Mouse (Mus musculus) midbrain, embryonic 14.5 days (tissue): ENCODE results near the gene Hebp2. TPM values are rescaled to one million over a fixed set of nuclear protein-coding genes. Genes with fewer than 3 reads are reported as not detected.

ENCODE experiments used
- ATAC-seq: fragments of 200-750 bp; cut with Nextera tagmentation; 2 replicates; pipeline ENCODE4 v1.8.0; 2017; ENCODE audit warnings: moderate number of reproducible peaks, moderate library complexity; ENCODE audit not compliant: low FRiP score, low TSS enrichment
- DNase-seq: peaks from one replicate; pipeline ENCODE4 v3.0.0-alpha.2; 2015
- H3K27ac ChIP-seq: fragments of 300-500 bp; sonication (generic); replicated peaks from 2 replicates; pipeline ENCODE4 v1.5.1; 2014; ENCODE audit warnings: mild to moderate bottlenecking, low read depth, low read length, moderate library complexity
- H3K27me3 ChIP-seq: fragments of 300-500 bp; sonication (generic); 2 replicates; pipeline ENCODE4 v1.6.1; 2014; ENCODE audit warnings: low read length, control low read depth, mixed read lengths; ENCODE audit not compliant: control insufficient read depth, insufficient read depth
- H3K36me3 ChIP-seq: fragments of 300-500 bp; sonication (generic); 2 replicates; pipeline ENCODE4 v1.6.1; 2014; ENCODE audit warnings: low read length, control low read depth; ENCODE audit not compliant: control insufficient read depth, insufficient read depth
- H3K4me1 ChIP-seq: fragments of 300-500 bp; sonication (generic); 2 replicates; pipeline ENCODE4 v1.6.1; 2014; ENCODE audit warnings: mild to moderate bottlenecking, antibody characterized with exemption, low read length, control low read depth; ENCODE audit not compliant: control insufficient read depth, insufficient read depth
- H3K4me2 ChIP-seq: fragments of 300-500 bp; sonication (generic); 2 replicates; pipeline ENCODE4 v1.6.1; 2014; ENCODE audit warnings: mild to moderate bottlenecking, low read length, moderate library complexity
- H3K4me3 ChIP-seq: fragments of 300-500 bp; sonication (generic); replicated peaks from 2 replicates; pipeline ENCODE4 v1.5.1; 2014; ENCODE audit warnings: low read depth, low read length
- H3K9ac ChIP-seq: fragments of 300-500 bp; sonication (generic); replicated peaks from 2 replicates; pipeline ENCODE4 v1.6.1; 2014; ENCODE audit warnings: mild to moderate bottlenecking, low read length, moderate library complexity
- H3K9me3 ChIP-seq: fragments of 300-500 bp; sonication (generic); 2 replicates; pipeline ENCODE4 v1.6.1; 2016; ENCODE audit warnings: low read length, control low read depth, mixed read lengths; ENCODE audit not compliant: control insufficient read depth
- WGBS: fragments of 180-500 bp; shearing (Covaris S2); extraction: QIAGEN DNeasy Blood & Tissue Kit; methylation state at CpG from one replicate; pipeline ENCODE4 v1.1.7; 2014; 5-methylcytosine and 5-hydroxymethylcytosine counted together
- polyA plus RNA-seq: library from polyadenylated mRNA; unstranded; fragments of >200 nt; fragmentation: Nextera tagmentation; extraction: Ambion mirVana; gene quantifications from 2 replicates; pipeline ENCODE4 v1.2.1, GENCODE M21; 2014

The Hebp2 gene
- polyA plus RNA-seq, 1 experiment from 2014 or later, result 9.4 TPM

- Histone ChIP-seq H3K4me1 (peaks cover 4% of the 10 kb centered on the region; the same call in 1 of the 2 replicates), H3K36me3 (no peaks in the 10 kb centered on the region), H3K9ac (peak overlapping the region; percentile 74), H3K27ac (no peak overlapping the region), H3K27me3 (no peaks in the 10 kb centered on the region), H3K9me3 (no peaks in the 10 kb centered on the region), H3K4me2 (peak overlapping the region; percentile 88), H3K4me3 (peak overlapping the region; percentile 61)
- 8% methylated on average over 13 of the region's 13 CpGs for WGBS
- ATAC-seq, result no peak
- DNase-seq, result no peak
Observed at GRCm38 (mm10) chr10:18545309-18545708, 567 bp downstream of the Hebp2 start.

GRCm38 (mm10) chr10:18536889-18537288 lies 9.0 kb downstream of the Hebp2 start:
- peaks cover 15% of the 10 kb centered on the region for H3K36me3 ChIP-seq
- H3K4me1 ChIP-seq, result no peaks in the 10 kb centered on the region
- no peaks in the 10 kb centered on the region for H3K9me3 ChIP-seq
- H3K4me2 ChIP-seq, result no peak overlapping the region
- H3K9ac ChIP-seq, result no peak overlapping the region
- H3K27ac ChIP-seq, result no peak overlapping the region
- DNase-seq (no peak), ATAC-seq (no peak)
- H3K27me3 ChIP-seq, result no peaks in the 10 kb centered on the region
- WGBS, result 97% methylated on average over 2 of the region's 2 CpGs
- no peak overlapping the region for H3K4me3 ChIP-seq

DNA sequence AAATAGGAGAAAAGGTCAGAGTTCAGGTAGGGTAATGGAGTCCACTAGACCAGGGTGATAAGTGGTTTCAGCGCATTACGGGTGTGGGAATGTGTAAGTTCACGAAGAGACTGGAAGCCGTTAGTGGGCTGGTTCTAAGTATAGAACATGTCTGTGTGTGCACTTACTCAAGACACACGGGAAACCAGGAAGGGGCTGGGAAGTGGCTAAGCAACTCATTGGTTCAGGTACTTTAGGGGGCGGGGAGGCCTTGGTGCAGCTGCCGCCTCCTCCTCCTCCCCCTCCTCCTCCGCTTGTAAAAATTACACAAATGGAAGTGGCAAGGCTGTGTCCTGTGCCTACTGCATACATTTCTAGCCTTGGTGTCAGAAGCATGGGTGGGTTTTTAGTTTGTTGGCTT lies 13.6 kb downstream of the Hebp2 start:
- Histone ChIP-seq H3K4me2 (no peak overlapping the region), H3K9ac (no peak overlapping the region), H3K4me1 (no peaks in the 10 kb centered on the region), H3K9me3 (no peaks in the 10 kb centered on the region), H3K27me3 (no peaks in the 10 kb centered on the region), H3K4me3 (no peak overlapping the region), H3K27ac (no peak overlapping the region), H3K36me3 (peaks cover 29% of the 10 kb centered on the region)
- WGBS, result 75% methylated on average over 8 of the region's 8 CpGs
- DNase-seq (no peak), ATAC-seq (no peak)

- no peaks in the 10 kb centered on the region for H3K27me3 ChIP-seq
- H3K4me2 ChIP-seq, result no peak overlapping the region
- DNase-seq (no peak), ATAC-seq (no peak)
- H3K9me3 ChIP-seq, result no peaks in the 10 kb centered on the region
- no peak overlapping the region for H3K9ac ChIP-seq
- WGBS, result 77% methylated on average over 4 of the region's 4 CpGs
- H3K4me1 ChIP-seq, result no peaks in the 10 kb centered on the region
- no peak overlapping the region for H3K27ac ChIP-seq
- H3K36me3 ChIP-seq, result peaks cover 46% of the 10 kb centered on the region
- no peak overlapping the region for H3K4me3 ChIP-seq
Observed at GRCm38 (mm10) chr10:18530161-18530560, 15.7 kb downstream of the Hebp2 start.

- no peaks in the 10 kb centered on the region for H3K9me3 ChIP-seq
- H3K4me3 ChIP-seq, result no peak overlapping the region
- no peaks in the 10 kb centered on the region for H3K27me3 ChIP-seq
- H3K4me1 ChIP-seq, result no peaks in the 10 kb centered on the region
- H3K27ac ChIP-seq, result no peak overlapping the region
- ATAC-seq (no peak), DNase-seq (no peak)
- H3K9ac ChIP-seq, result no peak overlapping the region
- WGBS, result 86% methylated on average over 4 of the region's 4 CpGs
- H3K4me2 ChIP-seq, result no peak overlapping the region
- peaks cover 55% of the 10 kb centered on the region for H3K36me3 ChIP-seq
Observed at GRCm38 (mm10) chr10:18529177-18529576, 16.7 kb downstream of the Hebp2 start.

- peaks cover 60% of the 10 kb centered on the region for H3K36me3 ChIP-seq
- 50% methylated on average over 5 of the region's 5 CpGs for WGBS
- no peaks in the 10 kb centered on the region for H3K4me1 ChIP-seq
- ATAC-seq (no peak), DNase-seq (peak; percentile 82)
- no peak overlapping the region for H3K27ac ChIP-seq
- no peak overlapping the region for H3K4me3 ChIP-seq
- H3K4me2 ChIP-seq, result no peak overlapping the region
- H3K27me3 ChIP-seq, result no peaks in the 10 kb centered on the region
- no peaks in the 10 kb centered on the region for H3K9me3 ChIP-seq
- no peak overlapping the region for H3K9ac ChIP-seq
Observed at GRCm38 (mm10) chr10:18528475-18528874, 17.4 kb downstream of the Hebp2 start.

GRCm38 (mm10) chr10:18527766-18528165 lies 18.1 kb downstream of the Hebp2 start:
- Histone ChIP-seq H3K9ac (no peak overlapping the region), H3K4me2 (no peak overlapping the region), H3K27ac (no peak overlapping the region), H3K27me3 (no peaks in the 10 kb centered on the region), H3K4me3 (no peak overlapping the region), H3K36me3 (peaks cover 54% of the 10 kb centered on the region), H3K9me3 (no peaks in the 10 kb centered on the region), H3K4me1 (no peaks in the 10 kb centered on the region)
- WGBS, result 84% methylated on average over 7 of the region's 7 CpGs
- ATAC-seq (no peak), DNase-seq (no peak)

DNA sequence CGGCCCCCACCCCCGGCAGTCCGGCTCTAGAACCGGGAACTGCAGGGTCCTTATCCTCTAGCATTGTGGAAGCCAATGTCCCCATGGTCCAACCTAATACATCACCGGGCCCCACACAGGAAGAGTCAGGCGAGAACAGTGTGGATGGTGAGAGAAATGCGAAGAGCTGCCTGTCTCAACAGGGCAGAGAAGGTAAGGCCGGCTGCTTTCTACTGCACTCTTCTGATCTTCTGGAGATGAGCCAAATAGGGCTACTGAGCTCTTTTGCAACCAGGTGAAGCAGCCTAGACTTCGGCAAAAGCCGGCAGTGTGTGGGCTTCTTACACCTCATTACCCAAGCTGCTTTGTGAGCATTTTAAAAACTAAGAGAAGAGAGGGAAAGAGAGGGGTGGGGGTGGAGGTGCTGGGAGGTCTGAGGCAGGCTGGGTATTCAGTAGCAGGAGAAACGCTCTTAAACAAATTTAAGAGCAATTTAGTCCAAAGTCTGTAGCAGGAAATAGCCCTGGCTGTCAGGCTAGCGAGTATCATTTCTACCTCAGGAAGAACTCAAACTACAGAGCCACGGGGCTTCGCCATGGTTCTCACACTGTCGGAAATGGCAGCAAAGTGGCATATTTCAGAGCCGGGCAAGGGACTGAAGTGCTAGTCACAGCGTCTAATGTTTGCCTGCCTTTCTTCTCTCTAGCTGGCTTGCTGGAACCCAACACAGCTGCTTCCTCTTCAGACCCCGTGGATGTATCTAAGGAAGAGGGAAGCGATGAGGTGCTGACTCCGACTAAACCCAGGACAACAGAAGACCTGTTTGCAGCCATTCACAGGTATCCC lies 18.8 kb downstream of the Hebp2 start:
- H3K36me3 ChIP-seq, result peaks cover 50% of the 10 kb centered on the region
- ATAC-seq, result no peak; the same call in 1 of the 2 replicates
- no peaks in the 10 kb centered on the region for H3K27me3 ChIP-seq
- no peaks in the 10 kb centered on the region for H3K9me3 ChIP-seq
- no peaks in the 10 kb centered on the region for H3K4me1 ChIP-seq
- no peak overlapping the region for H3K4me3 ChIP-seq
- no peak overlapping the region for H3K4me2 ChIP-seq
- DNase-seq, result no peak
- H3K9ac ChIP-seq, result no peak overlapping the region
- WGBS, result 82% methylated on average over 20 of the region's 20 CpGs
- no peak overlapping the region for H3K27ac ChIP-seq
